Mouse (Mus musculus) limb, embryonic 13.5 days (tissue): Measurements from ENCODE around the gene Lca5l. TPM values are rescaled to one million over a fixed set of nuclear protein-coding genes. Genes with fewer than 3 reads are reported as not detected.

Experiments
- ATAC-seq: fragments of 200-750 bp; cut with Nextera tagmentation; 2 replicates; pipeline ENCODE4 v1.8.0; 2017; ENCODE audit warnings: low read depth, moderate number of reproducible peaks, moderate TSS enrichment; ENCODE audit not compliant: low FRiP score
- H3K27ac ChIP-seq: fragments of 300-500 bp; sonication (generic); 2 replicates; pipeline ENCODE4 v1.5.1; 2015; ENCODE audit warnings: inconsistent platforms, mild to moderate bottlenecking, moderate library complexity
- H3K27me3 ChIP-seq: fragments of 300-500 bp; sonication (generic); 2 replicates; pipeline ENCODE4 v1.6.1; 2015; ENCODE audit warnings: mild to moderate bottlenecking, inconsistent platforms
- H3K36me3 ChIP-seq: fragments of 300-500 bp; sonication (generic); 2 replicates; pipeline ENCODE4 v1.6.1; 2015; ENCODE audit warnings: inconsistent platforms, mild to moderate bottlenecking, moderate library complexity
- H3K4me1 ChIP-seq: fragments of 300-500 bp; sonication (generic); 2 replicates; pipeline ENCODE4 v1.6.1; 2015; ENCODE audit warnings: inconsistent platforms
- H3K4me2 ChIP-seq: fragments of 300-500 bp; sonication (generic); replicated peaks from 2 replicates; pipeline ENCODE4 v1.6.1; 2015; ENCODE audit warnings: inconsistent platforms, mild to moderate bottlenecking, moderate library complexity
- H3K4me3 ChIP-seq: fragments of 300-500 bp; sonication (generic); 2 replicates; pipeline ENCODE4 v1.5.1; 2015; ENCODE audit warnings: moderate library complexity, mild to moderate bottlenecking, inconsistent platforms
- H3K9ac ChIP-seq: fragments of 300-500 bp; sonication (generic); 2 replicates; pipeline ENCODE4 v1.6.1; 2015; ENCODE audit warnings: mild to moderate bottlenecking, inconsistent platforms
- H3K9me3 ChIP-seq: fragments of 300-500 bp; sonication (generic); 2 replicates; pipeline ENCODE4 v1.6.1; 2016; ENCODE audit warnings: inconsistent platforms
- WGBS: fragments of 180-500 bp; shearing (Covaris S2); methylation state at CpG from one replicate; pipeline ENCODE4 v1.1.7; 2015; 5-methylcytosine and 5-hydroxymethylcytosine counted together
- polyA plus RNA-seq: library from polyadenylated mRNA; unstranded; fragments of >200 nt; fragmentation: Nextera tagmentation; extraction: Ambion mirVana; gene quantifications from 2 replicates; pipeline ENCODE4 v1.2.1, GENCODE M21; 2015

Lca5l gene
- polyA plus RNA-seq, 1 experiment from 2014 or later = 1.9 TPM

DNA sequence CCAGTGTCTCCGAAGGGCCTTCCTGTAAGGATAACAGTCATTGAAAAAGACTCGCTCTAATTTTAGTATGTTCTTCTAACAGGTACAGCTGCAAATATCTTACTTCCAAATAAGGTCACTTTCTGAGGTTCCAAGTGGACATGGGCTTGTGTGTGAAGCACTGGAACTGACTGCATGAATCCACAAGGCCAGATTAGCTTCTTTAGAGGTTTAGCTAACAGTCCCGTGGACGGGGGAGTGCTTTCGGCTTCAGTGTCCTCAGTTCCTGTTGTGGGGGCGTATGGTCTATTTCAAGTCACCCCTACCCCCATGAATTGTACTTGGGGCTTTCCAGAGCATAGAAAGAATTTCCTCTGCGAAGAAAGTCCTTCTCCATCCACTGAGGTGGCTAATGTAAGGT lies 18.8 kb upstream of the Lca5l start:
- Histone ChIP-seq H3K27me3 (no peaks in the 10 kb centered on the region), H3K4me3 (no peak overlapping the region), H3K4me1 (no peaks in the 10 kb centered on the region), H3K27ac (no peak overlapping the region), H3K36me3 (no peaks in the 10 kb centered on the region), H3K4me2 (no peak overlapping the region), H3K9me3 (0 out of 2 replicates have a peak, but pooled peaks cover 6% of the 10 kb centered on the region), H3K9ac (no peak overlapping the region)
- 90% methylated on average over 7 of the region's 7 CpGs for WGBS
- ATAC-seq = no peak

DNA sequence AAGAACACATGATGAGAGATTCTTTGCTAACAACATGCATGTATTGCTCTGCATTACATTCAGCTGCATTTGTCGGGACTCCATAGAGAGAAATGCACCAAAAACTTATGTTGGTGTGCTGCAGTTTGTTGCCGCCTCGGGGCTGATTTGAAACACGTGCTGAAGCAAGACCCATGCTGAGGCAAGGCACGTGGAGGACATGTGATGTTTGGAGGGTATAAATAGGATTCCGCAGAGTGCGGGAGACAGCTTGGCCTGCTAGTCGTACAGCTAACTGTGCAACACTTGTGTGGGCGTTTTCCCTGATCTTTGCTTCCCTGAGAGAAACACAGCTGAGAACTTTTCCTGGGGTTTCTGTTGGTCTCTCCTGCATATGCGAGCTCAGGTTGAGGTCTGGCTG lies 17.7 kb upstream of the Lca5l start:
- WGBS = 67% methylated on average over 10 of the region's 10 CpGs

DNA sequence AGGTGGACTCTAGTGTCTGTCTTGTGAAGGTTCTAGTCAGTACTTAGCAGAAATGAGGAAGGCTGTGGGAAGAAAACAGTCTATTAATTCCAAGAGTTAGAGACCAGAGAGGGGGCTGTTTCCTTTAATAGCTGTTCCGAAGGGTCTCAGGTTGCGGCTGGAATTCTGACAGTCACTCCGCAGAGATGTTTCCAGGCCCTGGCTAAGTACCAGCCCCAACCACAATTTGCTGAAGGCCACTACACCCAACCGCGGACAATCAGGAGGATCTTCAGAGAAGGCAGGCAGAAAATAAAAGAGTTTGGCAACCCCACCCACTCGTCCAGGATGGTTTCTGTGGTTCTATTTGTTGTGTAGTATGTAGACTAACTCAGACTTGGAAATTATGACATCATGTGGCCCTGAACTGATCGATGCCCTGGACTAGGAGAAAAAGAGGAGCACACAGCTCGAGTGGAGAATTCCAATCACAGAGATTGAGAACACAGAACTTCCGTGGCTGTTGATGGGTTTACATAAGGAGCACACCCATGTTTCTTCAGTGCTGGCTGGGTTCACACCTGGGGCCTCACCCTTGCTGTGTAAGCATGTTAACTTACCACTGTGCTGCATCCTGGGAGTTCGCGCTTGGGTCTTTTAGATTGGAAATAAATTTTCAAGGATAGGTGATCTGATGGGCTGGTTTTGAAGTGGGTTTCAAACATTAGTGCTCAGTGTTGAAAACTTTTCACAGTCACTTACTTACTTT lies 9.6 kb upstream of the Lca5l start:
- H3K4me3 ChIP-seq = no peak overlapping the region
- WGBS = 51% methylated on average over 11 of the region's 11 CpGs
- H3K4me1 ChIP-seq = peaks cover 22% of the 10 kb centered on the region
- 0 out of 2 replicates have a peak, but pooled peaks cover 5% of the 10 kb centered on the region for H3K27me3 ChIP-seq
- H3K4me2 ChIP-seq = no peak overlapping the region
- ATAC-seq = 0 out of 2 replicates have a peak, but pooled peaks have one; percentile 6
- no peak overlapping the region for H3K27ac ChIP-seq
- no peaks in the 10 kb centered on the region for H3K9me3 ChIP-seq
- no peak overlapping the region for H3K9ac ChIP-seq
- no peaks in the 10 kb centered on the region for H3K36me3 ChIP-seq

More for the DNA sequence above, 17.7 kb upstream of the Lca5l start:
- ATAC-seq = no peak
- Histone ChIP-seq H3K27me3 (no peaks in the 10 kb centered on the region), H3K4me1 (no peaks in the 10 kb centered on the region), H3K36me3 (no peaks in the 10 kb centered on the region), H3K4me2 (no peak overlapping the region), H3K9me3 (0 out of 2 replicates have a peak, but pooled peaks cover 6% of the 10 kb centered on the region), H3K4me3 (no peak overlapping the region), H3K9ac (no peak overlapping the region), H3K27ac (no peak overlapping the region)

DNA sequence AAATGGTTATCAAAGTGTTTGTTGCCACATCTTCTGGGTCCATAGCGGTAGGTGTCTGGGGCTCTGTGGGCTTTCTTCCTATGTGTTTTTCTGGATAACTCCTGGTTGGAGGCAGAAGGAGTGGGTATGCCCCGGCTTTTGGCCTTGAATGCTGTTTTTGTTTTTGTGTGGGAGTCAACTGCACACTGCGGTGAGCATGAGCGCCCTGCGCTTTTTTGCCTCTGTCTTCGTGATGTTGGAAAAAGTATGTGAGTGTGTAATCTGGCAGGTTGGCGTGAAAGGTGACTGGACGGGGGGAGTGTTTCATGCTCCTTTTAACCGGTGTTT lies 8.6 kb upstream of the Lca5l start:
- H3K9ac ChIP-seq = no peak overlapping the region
- no peak overlapping the region for H3K27ac ChIP-seq
- 0 out of 2 replicates have a peak, but pooled peaks have one; percentile 39 for ATAC-seq
- H3K9me3 ChIP-seq = no peaks in the 10 kb centered on the region
- peaks cover 22% of the 10 kb centered on the region for H3K4me1 ChIP-seq
- no peaks in the 10 kb centered on the region for H3K36me3 ChIP-seq
- 0 out of 2 replicates have a peak, but pooled peaks cover 5% of the 10 kb centered on the region for H3K27me3 ChIP-seq
- peak overlapping the region; percentile 29 for H3K4me3 ChIP-seq
- H3K4me2 ChIP-seq = peak overlapping the region; percentile 65
- WGBS = 36% methylated on average over 9 of the region's 9 CpGs

DNA sequence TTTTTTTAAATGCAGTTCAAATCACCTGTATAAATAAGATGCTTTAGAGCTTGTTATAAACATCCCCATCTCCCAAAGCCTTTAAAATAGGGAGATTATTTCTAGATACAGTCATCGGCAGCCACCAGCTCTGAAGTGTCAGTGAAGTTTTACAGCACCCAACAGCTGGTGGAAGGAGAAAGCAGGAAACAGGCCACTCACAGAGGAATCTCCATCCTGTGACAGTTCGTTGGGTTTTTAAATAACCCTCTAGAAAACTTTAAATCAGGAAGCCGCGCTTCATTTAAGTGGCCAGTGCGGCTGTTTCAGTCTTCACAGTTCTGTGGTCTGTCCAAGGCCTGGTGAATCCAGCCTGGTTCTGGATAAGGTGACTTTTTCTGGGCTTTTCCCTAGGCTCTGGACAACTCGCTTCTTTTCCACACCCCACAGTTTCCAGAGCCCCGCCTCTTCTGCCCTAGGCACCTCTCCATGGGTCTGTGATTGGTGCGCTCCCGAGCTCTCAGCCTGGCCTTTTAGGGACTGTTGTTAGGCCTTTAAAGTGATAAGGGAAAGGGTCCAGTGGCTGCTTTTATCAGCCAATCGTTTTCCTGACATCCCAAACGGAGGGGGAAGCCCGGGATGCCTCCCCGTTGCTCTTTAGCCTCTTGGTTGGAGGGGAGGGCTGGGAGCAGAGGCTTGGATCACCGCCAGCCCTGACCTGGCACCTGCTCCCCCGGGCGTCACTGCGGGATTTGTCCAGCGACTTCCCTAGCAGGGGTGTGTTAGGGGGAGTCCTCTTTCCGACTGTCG lies 8.0 kb upstream of the Lca5l start, which contains the start of gene Sh3bgr:
Gene Sh3bgr, plus strand, starts transcription at position 538 of the 789 bp plus-strand sequence.
- Histone ChIP-seq H3K9ac (0 out of 2 replicates have a peak within 1 kb of the TSS, but pooled peaks have one; percentile 45), H3K36me3 (no peaks in the 10 kb centered on the region), H3K4me3 (peak within 1 kb of the TSS; percentile 29), H3K4me2 (peak within 1 kb of the TSS; percentile 65), H3K4me1 (peaks cover 22% of the 10 kb centered on the region), H3K27ac (no peak within 1 kb of the TSS), H3K9me3 (0 out of 2 replicates have a peak, but pooled peaks cover 4% of the 10 kb centered on the region), H3K27me3 (0 out of 2 replicates have a peak, but pooled peaks cover 5% of the 10 kb centered on the region)
- peak; percentile 76 for ATAC-seq
- WGBS = 3% methylated on average over 20 of the region's 20 CpGs

DNA sequence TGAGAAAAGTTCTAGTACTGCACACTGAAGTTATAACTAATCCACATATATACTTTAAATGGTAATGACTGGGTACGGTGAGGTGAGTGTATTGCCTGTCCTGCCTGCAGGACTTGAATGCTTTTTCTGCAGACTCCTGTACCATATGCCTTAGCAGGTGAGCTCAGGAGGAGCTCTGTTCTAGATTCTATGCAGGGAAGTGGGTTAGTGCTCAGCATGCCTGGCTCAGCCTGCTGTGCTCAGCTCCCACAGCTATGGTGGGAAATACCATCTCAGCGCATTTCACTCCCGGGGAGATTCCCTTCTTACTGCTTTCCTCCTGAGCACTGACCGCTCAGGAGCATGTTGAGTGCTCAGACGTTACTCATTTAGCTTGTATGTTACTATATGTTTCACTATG lies 4.5 kb downstream of the Lca5l start:
- Histone ChIP-seq H3K4me2 (no peak overlapping the region), H3K27ac (no peak overlapping the region), H3K9ac (no peak overlapping the region), H3K4me3 (no peak overlapping the region), H3K4me1 (peaks cover 6% of the 10 kb centered on the region), H3K27me3 (peaks cover 12% of the 10 kb centered on the region), H3K9me3 (no peaks in the 10 kb centered on the region), H3K36me3 (no peaks in the 10 kb centered on the region)
- no peak for ATAC-seq
- WGBS = 89% methylated on average over 5 of the region's 5 CpGs

DNA sequence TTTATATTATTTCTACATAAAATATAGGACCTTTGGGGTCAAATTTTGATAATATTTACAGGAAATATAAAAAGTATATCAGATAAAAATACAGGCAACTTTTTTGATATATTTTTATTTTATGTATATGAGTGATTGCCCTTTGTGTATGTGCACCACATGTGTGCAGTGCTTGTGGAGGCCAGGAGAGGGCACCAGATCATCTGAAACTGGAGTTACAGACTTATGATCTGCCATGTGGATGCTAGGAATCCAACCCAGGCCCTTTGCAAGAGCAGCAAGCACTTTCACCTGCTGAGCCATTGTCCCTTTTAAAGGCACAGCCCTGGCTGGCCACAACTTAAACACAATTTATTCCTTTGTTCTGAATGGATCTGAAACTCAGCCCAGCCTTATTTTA lies 12.9 kb downstream of the Lca5l start:
- ATAC-seq = no peak
- Histone ChIP-seq H3K27ac (no peak overlapping the region), H3K9ac (no peak overlapping the region), H3K4me2 (no peak overlapping the region), H3K27me3 (no peaks in the 10 kb centered on the region), H3K36me3 (no peaks in the 10 kb centered on the region), H3K9me3 (peaks cover 6% of the 10 kb centered on the region), H3K4me3 (no peak overlapping the region), H3K4me1 (no peaks in the 10 kb centered on the region)

DNA sequence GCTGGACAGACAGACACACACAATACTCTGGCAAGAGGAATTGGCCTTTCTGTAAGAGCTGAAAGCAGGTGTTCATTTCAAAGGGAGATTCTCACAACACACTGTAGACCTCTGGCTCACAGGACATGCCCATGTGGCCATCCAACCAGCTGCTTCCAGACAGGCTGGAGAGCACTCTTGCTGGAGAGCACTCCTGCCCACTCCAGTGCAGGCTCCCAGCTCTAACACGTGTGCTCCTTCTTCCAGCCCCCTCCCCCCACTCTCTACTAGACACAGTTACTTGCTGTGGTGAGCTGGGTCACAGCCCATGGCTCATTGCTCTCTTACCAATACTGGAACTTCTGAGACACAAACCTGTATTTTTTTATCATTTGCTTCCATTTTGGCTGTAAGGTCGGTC lies 16.7 kb downstream of the Lca5l start:
- ATAC-seq = no peak
- Histone ChIP-seq H3K9ac (no peak overlapping the region), H3K9me3 (peaks cover 6% of the 10 kb centered on the region), H3K4me2 (no peak overlapping the region), H3K36me3 (no peaks in the 10 kb centered on the region), H3K27me3 (no peaks in the 10 kb centered on the region), H3K4me1 (no peaks in the 10 kb centered on the region), H3K4me3 (no peak overlapping the region), H3K27ac (no peak overlapping the region)
- 40% methylated on average over 2 of the region's 2 CpGs for WGBS

DNA sequence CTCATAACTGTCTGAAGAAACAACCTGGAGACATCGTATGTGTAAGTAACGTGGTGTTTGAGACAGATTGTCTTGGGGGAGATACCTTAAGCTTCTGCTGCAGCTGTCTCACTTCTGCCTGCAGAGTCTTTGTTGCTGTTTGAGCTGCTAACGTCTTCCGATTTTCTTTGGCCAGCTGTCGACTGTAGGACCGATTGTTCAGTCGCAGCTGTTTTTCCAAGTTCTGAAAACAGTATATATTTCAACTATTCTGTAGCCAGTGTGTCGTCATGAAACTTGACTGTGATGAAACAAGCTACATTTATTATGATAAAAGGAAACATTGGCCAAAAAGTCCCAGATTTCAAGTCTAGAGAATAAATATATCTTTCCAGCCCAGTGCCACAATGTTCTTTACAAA lies 18.4 kb downstream of the Lca5l start:
- no peaks in the 10 kb centered on the region for H3K27me3 ChIP-seq
- WGBS = 75% methylated on average over 8 of the region's 8 CpGs
- ATAC-seq = no peak
- H3K4me3 ChIP-seq = no peak overlapping the region
- H3K9ac ChIP-seq = no peak overlapping the region
- H3K4me2 ChIP-seq = no peak overlapping the region
- no peaks in the 10 kb centered on the region for H3K4me1 ChIP-seq
- no peaks in the 10 kb centered on the region for H3K9me3 ChIP-seq
- H3K36me3 ChIP-seq = no peaks in the 10 kb centered on the region
- no peak overlapping the region for H3K27ac ChIP-seq

DNA sequence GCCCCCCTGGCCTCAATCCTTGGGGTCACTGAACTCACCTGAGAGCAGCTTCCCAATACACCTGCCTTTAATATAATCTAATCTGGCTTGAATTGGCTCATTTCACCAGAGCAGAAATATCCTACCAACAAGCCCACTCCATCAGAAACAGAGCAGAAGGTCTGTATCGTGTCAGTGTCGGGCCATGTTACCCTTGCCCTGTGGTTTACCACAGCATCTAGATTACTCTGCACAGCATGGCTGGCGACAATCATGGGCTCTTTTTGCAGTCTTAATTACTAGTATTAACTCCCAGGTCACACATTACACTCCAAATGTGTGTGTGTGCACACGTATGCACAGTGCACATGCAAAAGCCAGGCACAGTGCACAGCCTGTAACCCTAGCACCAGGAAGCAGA lies 23.2 kb downstream of the Lca5l start:
- H3K4me2 ChIP-seq = no peak overlapping the region
- no peaks in the 10 kb centered on the region for H3K9me3 ChIP-seq
- H3K4me3 ChIP-seq = no peak overlapping the region
- no peaks in the 10 kb centered on the region for H3K36me3 ChIP-seq
- no peak overlapping the region for H3K9ac ChIP-seq
- no peak overlapping the region for H3K27ac ChIP-seq
- no peaks in the 10 kb centered on the region for H3K4me1 ChIP-seq
- 84% methylated on average over 4 of the region's 4 CpGs for WGBS
- no peaks in the 10 kb centered on the region for H3K27me3 ChIP-seq
- no peak for ATAC-seq

DNA sequence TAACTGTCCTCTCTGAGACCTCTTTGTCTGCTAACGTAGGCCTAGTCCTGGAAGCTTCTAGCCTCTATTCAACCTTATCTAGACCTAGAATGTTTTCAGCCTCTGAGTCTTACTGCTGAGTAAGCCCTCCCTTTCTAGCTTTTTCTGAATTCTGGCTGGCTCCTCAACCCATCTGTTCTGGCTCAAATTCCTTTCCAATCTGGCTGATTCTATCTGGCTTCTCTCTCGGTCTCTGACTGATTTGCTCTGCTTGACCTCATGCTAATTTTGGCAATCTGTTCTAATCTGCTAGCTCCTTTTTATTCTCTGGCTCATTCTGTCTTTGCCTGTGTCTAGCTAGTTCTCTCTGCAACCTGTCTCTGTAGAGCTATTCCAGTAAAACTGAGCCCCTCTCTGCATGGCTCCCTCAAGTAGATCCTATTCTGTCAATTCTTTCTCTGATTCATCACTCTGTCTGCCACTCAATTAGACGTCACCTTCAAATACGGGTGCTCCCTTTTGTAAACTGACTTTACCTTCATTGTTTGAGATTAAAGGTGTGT lies 26.3 kb downstream of the Lca5l start:
- Histone ChIP-seq H3K4me1 (no peaks in the 10 kb centered on the region), H3K9me3 (no peaks in the 10 kb centered on the region), H3K4me2 (no peak overlapping the region), H3K27ac (no peak overlapping the region), H3K9ac (no peak overlapping the region), H3K36me3 (no peaks in the 10 kb centered on the region), H3K27me3 (no peaks in the 10 kb centered on the region), H3K4me3 (no peak overlapping the region)
- ATAC-seq = no peak
- WGBS = 77% methylated on average over 4 of the region's 4 CpGs

DNA sequence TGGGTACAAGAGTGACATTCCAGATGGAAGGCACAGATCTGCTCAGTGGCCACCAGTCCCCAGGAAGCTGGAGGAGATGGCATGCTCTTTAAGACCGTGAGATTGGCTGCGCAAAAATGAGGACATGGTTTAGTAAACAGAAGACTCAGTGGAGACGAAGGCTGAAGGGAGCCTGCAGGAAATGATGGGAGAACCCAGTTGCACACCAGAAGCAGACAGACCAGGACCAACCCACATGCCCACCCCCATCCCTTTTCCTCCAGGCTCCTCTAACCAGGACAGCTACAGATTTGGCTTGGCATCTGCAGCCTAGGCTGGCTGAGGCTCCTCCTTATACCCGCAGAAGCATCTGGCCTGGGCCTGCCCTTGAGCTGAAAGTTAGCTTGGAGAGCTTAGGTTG lies 30.7 kb downstream of the Lca5l start:
- H3K36me3 ChIP-seq = peaks cover 7% of the 10 kb centered on the region; the same call in 1 of the 2 replicates
- H3K27me3 ChIP-seq = no peaks in the 10 kb centered on the region
- WGBS = 92% methylated on average over 4 of the region's 4 CpGs
- H3K4me3 ChIP-seq = no peak overlapping the region
- no peak overlapping the region for H3K4me2 ChIP-seq
- no peak overlapping the region for H3K27ac ChIP-seq
- no peak for ATAC-seq
- no peak overlapping the region for H3K9ac ChIP-seq
- H3K9me3 ChIP-seq = no peaks in the 10 kb centered on the region
- peaks cover 19% of the 10 kb centered on the region for H3K4me1 ChIP-seq
